Mouse (Mus musculus) neural tube, postnatal 0 days (tissue): ENCODE measurements around the gene Rasl12. TPM values are rescaled to one million over a fixed set of nuclear protein-coding genes. Genes with fewer than 3 reads are reported as not detected.

Experiments
- polyA plus RNA-seq: library from polyadenylated mRNA; unstranded; fragments of >200 nt; fragmentation: Nextera tagmentation; extraction: Ambion mirVana; gene quantifications from 2 replicates; pipeline ENCODE4 v1.2.1, GENCODE M21; 2015

Gene Rasl12
- polyA plus RNA-seq, result 4.3 and 5.9 TPM in 2 replicates

DNA sequence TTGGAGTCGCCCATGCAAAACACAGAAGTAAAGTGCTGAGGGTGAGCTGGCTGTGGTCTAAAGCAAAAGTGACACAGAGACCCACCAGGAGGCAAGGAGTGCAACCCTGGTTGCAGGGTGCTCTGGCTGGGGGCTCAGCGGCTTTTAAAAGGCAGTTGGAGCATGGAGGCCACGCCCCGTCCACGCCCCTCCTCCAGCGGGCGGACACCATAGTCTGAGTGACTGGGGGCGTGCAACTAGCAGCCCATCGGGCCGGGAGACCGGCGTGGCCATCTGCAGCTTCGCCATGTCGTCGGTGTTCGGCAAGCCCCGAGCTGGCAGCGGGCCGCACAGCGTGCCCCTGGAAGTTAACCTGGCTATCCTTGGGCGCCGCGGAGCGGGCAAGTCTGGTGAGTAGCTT lies at the start of gene Rasl12:
Rasl12 (plus strand) TSS at position 228 of the 400 bp plus-strand sequence.

DNA sequence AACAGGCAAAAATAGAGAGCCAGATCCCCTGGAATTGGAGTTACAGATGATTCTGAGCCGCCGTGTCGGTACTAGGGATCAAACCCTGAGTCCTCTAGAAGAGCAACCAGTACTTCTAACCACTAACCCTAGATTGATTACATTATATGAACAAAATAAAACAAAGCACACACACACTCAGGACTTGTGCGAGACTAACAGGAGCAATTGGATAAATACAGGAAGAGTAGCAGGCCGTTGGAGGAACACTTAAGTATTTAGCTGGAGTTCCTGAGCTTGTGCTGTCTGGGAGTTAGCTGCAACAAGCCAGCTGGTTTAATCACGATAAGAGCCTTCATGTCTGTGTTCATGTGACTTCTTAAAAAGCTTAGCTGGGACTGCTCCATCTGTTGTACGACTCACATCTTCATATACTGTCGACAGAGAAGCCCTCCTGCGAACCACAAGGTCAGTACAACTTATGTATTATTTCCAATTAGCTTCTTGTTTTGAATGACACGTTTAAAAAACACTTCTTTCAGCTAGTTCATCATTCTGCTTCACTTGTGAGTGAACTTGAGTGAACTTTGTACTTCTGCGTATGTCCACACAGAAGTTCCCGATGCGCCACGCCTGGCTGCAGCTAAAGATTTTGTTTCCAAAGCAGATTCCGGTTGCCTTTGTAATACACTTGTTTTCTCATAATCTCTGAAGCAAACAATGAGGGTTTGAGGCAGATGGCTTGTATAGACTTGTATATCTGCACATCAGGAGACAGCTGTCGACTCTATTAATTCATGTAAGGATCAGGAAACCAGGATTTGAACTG lies 37.5 kb upstream of the Rasl12 start, which contains the start of gene Ubap1l:
Ubap1l (plus strand) TSS at position 401 of the 808 bp plus-strand sequence.

DNA sequence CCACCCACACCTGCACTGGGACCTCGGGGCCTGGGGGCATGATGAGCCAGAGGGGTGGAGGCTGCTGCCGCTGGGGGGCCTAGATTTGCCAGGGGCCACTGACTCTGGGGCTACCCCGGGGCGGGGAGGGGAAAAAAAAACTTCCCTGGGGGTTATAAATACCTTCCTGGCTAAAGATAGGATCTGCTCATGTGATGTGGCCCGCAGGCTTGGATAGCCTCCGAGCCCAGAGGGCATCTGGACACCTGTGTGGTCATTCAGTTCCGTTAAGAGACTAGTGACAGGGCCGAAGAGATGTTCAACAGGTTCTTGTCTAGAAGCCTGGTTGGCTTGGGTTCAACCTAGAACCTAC lies 6.7 kb upstream of the Rasl12 start, which contains the start of gene Kbtbd13:
Kbtbd13 (minus strand) TSS at position 40 of the 352 bp plus-strand sequence.

DNA sequence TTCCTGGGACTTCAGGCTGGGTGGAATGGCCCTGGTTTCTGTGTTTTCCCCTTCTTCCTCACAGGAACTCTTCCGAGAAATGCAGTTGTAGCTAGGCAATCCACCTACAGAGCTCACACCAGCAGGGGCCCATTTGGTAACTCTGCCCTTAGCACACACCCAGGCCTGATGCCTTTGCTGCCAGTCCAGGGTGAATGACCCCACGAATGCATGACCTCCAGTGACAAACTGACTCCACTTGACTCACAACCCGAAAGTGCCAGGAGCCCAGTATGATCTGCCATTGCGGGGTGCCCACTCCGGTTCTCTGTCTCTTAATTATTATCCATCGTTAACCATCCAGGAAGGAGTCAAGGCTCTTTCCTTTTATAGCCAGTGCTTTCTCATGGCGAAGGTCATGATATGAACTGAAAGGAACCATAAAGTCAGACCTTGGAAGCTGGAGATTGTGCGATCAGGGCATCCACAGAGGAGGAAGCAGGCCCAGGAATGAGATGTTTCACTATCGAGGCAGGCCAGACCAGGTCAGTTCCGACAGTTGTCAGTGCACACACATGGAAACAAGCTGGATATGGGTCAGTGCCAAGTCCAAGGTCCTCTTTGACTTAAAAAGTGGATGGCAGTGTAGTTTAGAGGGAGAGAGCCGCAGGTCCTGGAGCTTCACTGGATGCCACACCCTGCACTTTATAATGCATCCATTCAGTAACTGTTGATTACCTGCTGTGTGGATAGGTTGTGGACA lies 24.6 kb downstream of the Rasl12 start, which contains the start of gene Slc51b:
Slc51b (minus strand) TSS at position 196 of the 742 bp plus-strand sequence.

DNA sequence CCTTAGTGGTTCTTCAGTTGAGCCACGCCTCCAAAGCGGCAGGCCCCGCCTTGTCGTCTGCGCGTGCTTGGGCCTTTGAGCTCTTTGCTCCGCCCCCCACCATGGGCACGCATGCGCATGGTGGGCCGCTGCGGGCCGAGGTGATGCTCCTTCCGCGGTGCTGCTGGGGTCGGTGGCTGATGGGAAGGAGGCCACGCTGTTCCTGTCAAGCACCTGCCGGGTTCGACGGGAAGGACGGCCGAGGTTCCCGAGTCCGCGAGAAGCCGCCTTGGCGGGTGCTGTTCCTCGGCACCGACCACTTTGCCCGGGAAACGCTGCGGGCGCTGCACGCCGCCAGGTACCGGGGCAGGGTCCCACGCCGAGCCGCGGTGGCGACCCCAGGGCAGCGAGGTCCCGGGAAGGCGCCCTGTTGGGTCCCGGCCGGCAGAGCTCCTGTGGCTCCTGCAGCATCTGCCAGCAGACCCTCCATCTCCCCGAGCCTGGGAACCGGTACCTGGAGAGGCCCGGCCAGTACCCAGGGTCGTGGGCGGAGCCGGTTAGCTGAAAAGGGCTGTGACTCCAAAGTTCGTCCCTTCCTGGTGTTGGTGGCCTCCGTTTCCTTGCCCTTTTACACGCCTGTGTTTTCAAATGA lies 37.5 kb downstream of the Rasl12 start, which contains the start of gene Mtfmt:
Mtfmt (plus strand) TSS at position 112 of the 631 bp plus-strand sequence.

DNA sequence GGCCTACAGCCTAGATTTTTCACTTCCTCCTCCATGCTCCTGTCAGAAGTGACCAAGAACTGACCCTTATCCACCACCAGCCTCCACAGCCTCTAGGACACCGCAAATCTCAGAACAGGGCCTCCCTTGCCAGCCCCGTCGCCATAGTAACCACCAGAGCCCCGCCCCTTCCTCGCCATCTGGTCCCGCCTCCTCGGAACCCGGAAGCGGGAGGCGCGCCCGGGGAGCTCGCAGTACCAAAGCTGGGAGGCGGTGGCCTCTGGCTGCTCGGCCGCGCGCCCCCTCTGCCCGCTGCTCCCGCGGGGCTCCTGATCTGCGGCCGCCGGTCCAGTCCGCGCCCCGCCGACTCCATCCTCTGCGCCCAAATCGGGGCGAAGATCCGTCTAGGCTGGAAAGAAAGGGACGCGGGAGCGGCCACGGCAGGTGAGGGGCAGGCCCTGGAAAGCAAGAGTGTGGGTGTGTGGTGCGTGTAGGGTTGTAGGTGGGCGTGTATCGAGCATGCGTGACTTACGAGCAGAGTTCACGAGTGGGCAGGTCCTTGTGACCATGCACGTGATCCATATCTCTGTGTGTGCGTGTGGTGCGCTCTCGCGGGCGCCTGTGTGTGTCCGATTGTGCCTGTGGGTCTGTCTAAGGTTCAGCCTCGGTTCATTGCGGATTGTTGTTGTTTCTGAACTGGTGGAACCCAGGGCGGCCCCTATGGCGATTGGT lies 62.6 kb downstream of the Rasl12 start, which contains the start of gene Spg21:
Spg21 (plus strand) TSS at position 216 of the 711 bp plus-strand sequence.

Other genes starting within 250 kb of the Rasl12 start
- 7.5 and 9.4 TPM in 2 replicates for gene Parp16, start 203.2 kb upstream of the Rasl12 start, polyA plus RNA-seq
- gene Cilp, start 133.3 kb upstream of the Rasl12 start, polyA plus RNA-seq, result 0.19 and 0.23 TPM in 2 replicates
- gene Clpx, start 104.2 kb upstream of the Rasl12 start, polyA plus RNA-seq, result 33.9 and 35.7 TPM in 2 replicates
- gene Pdcd7, start 52.4 kb upstream of the Rasl12 start, polyA plus RNA-seq, result 13.2 and 15.3 TPM in 2 replicates
- gene Ubap1l, start 37.5 kb upstream of the Rasl12 start, polyA plus RNA-seq, result 3.8 and 5.0 TPM in 2 replicates
- gene Kbtbd13, start 6.9 kb upstream of the Rasl12 start, polyA plus RNA-seq, result 0.22 and 0.69 TPM in 2 replicates
- not detected in 2 replicates for gene Slc51b, start 24.4 kb downstream of the Rasl12 start, polyA plus RNA-seq
- gene Mtfmt, start 37.3 kb downstream of the Rasl12 start, polyA plus RNA-seq, result 19.6 and 20.9 TPM in 2 replicates
- gene Spg21, start 62.4 kb downstream of the Rasl12 start, polyA plus RNA-seq, result 76.2 and 82.0 TPM in 2 replicates
- gene Ankdd1a, start 121.7 kb downstream of the Rasl12 start, polyA plus RNA-seq, result 0.65 and 1.1 TPM in 2 replicates
- gene Plekho2, start 181.5 kb downstream of the Rasl12 start, polyA plus RNA-seq, result 5.6 and 6.4 TPM in 2 replicates
- gene Pif1, start 188.7 kb downstream of the Rasl12 start, polyA plus RNA-seq, result 1.4 TPM in 2 replicates
- 3.1 and 3.3 TPM in 2 replicates for gene Rbpms2, start 231.1 kb downstream of the Rasl12 start, polyA plus RNA-seq